Mouse (Mus musculus) cerebellum, postnatal 25 days (tissue): Measurements from ENCODE around the gene Eftud2.
A peak's percentile ranks its signal among the peaks of the same experiment; 100 is the strongest.

Experiments used
- DNase-seq, 2 experiments: peaks; one replicate each; pipeline ENCODE4 v3.0.0; 2021; ENCODE audit warnings: mixed read lengths in 2 of 2

Eftud2 gene

DNA sequence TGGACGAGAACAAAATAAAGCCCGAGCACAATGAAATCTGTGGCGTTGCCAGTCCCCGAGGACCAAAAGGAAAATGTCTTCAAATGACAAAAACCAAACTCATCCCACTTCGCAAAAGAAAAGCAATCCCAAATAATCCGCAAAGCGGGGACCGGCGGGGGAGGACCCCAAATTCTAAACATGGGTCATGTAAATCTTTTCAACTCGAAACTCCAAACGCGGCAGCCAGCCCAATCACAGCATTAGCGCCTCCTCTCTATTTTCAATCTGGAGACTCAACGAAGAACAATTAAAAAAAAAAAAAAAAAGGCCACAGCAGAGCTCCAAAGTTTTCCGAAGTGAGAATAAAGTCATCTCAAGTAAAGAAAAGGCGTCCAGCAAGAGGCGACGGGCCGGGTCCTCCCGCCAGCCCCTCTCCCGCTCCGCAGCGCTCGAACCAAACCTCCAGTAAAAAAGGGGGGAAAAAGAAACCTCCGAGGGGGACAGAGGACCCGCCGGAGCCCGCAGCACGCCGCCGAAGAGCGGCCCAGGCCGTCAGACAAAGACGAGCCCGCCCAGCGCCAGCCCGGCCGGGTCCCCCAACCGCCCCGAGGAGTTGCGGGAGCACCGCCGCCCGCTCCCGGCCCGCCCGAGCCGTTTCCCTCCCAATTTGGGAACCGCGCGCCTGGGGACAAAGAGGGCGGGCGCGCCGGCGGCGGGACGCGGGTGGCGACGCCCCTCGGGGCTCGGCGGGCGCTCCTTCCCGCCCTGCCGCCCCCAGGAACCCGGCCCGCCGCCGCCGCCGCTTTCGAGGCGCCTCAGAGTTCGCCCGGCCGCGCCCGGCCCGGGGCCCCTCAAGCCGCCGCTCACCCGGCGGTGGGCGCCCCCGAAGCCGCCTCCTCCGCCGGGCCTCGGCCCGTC lies 62.4 kb downstream of the Eftud2 start:
- DNase-seq: peak; percentile 37 to 54

DNA sequence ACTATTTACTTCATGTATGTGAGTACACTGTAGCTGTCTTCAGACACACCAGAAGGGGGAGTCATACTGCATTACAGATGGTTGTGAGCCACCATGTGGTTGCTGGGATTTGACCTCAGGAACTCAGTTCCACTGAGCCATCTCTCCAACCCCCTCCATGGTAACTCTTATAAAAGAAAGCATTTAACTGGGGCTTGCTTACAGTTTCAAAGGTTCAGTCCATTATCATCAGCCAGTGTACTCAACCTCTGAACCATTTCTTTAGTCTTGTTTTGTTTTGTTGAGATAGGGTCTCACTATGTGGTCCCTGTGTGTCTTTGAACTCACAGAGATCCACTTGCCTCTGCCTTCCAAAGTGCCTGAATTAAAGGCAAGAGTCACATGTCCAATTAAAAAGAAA lies 65.9 kb downstream of the Eftud2 start:
- no peak for DNase-seq

- DNase-seq: peak in 1 of 2 experiments; percentile 34
Observed at GRCm38 (mm10) chr11:102810721-102811485, 69.9 kb downstream of the Eftud2 start.

- no peak for DNase-seq
Observed at GRCm38 (mm10) chr11:102808246-102808645, 72.5 kb downstream of the Eftud2 start.

GRCm38 (mm10) chr11:102803453-102803852 lies 77.3 kb downstream of the Eftud2 start:
- no peak for DNase-seq

- DNase-seq: no peak
Observed at GRCm38 (mm10) chr11:102794157-102794556, 86.6 kb downstream of the Eftud2 start.

GRCm38 (mm10) chr11:102791682-102792445 lies 88.9 kb downstream of the Eftud2 start:
- no peak for DNase-seq
